Mouse (Mus musculus) stomach, postnatal 0 days (tissue): Measurements from ENCODE around the gene Hao2.

ENCODE experiments used
- CTCF ChIP-seq: IDR thresholded peaks from 2 replicates; pipeline ENCODE4 v1.5.1; 2016; ENCODE audit warnings: antibody characterized with exemption, low read depth, mild to moderate bottlenecking, moderate library complexity
- EP300 ChIP-seq: optimal IDR thresholded peaks from 2 replicates; pipeline ENCODE3; 2016; ENCODE audit warnings: antibody characterized with exemption

- TF ChIP-seq EP300 = no peak
- no peak for TF ChIP-seq CTCF
These were observed 24.8 kb downstream of the Hao2 start for GRCm38 (mm10) chr3:98868219-98868618.
